Mouse (Mus musculus) adrenal gland, postnatal 14 days (tissue): ENCODE measurements around the gene Aloxe3. TPM values are rescaled to one million over a fixed set of nuclear protein-coding genes. Genes with fewer than 3 reads are reported as not detected.
"Not testable (repeated sequence)": the region's sequence is repeated elsewhere in the genome, so short reads cannot be mapped to it uniquely, and the experiment has no call there.

Experiments
- DNase-seq: peaks from one replicate; pipeline ENCODE4 v3.0.0; 2021; ENCODE audit warnings: mixed read lengths
- long read RNA-seq, 2 experiments: library from polyadenylated mRNA; stranded (forward); transcript quantifications; one replicate each; pipeline ENCODE4 v2.0.0; 2021
- total RNA-seq: library from RNA; stranded (reverse); gene quantifications from 2 replicates; pipeline ENCODE4 v1.2.3, GENCODE M21; 2021

Gene Aloxe3
- total RNA-seq, result 1.2 and 1.6 TPM in 2 replicates
- long read RNA-seq, experiment 1, partial matches to known transcripts, result 0 of 1 reads
- long read RNA-seq, experiment 1, other reads (novel, unspliced or antisense), result 1 of 1 reads
- long read RNA-seq, experiment 2, partial matches to known transcripts, result 0 of 2 reads
- long read RNA-seq, experiment 2, other reads (novel, unspliced or antisense), result 2 of 2 reads

DNA sequence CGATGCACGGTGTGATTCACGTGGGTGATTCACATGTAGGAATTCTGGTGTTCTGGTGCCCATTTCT is at the start of gene Aloxe3:
TSS of gene Aloxe3 (plus strand) at position 45 of the 67 bp plus-strand sequence.
- no peak for DNase-seq

DNA sequence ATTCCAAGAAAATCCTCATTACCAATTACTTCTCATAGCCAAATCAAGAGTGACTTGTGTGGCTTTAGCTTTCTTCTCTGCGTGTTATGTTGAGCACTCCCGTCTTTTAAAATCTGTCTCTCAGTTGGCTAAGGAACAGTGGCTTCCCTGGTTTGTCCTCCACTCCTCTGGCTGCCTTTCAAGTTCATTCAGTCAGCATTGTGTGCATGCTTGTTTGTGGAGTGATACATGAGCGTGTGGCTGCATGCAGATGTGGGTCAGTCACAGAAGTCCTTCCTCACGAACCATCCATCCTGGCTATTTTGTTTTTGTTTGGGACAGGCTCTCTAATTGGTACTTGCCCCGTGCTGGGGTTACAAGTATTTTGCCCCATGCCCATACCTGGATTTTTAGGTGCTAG is 49.1 kb upstream of the Aloxe3 start:
- DNase-seq, result peak; percentile 64

DNA sequence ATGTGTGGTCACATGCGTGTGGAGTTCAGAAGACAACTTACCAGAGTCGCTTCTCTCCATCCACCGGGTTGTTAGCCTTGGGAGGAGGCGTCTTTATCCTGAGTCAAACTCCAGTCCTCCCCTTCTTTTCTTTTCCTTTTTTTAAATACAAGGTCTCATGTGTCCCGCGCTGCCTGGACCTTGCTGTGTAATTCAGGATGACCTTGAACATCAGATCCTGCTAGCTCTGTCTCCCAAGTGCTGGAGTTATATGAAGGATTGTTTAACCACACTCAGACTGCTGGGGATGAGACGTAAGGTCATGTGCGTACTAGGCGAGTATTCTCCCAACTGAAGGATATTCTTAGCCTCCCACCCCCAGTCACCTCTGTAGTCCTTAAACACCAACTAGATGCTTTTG is 48.4 kb upstream of the Aloxe3 start:
- peak; percentile 54 for DNase-seq

DNA sequence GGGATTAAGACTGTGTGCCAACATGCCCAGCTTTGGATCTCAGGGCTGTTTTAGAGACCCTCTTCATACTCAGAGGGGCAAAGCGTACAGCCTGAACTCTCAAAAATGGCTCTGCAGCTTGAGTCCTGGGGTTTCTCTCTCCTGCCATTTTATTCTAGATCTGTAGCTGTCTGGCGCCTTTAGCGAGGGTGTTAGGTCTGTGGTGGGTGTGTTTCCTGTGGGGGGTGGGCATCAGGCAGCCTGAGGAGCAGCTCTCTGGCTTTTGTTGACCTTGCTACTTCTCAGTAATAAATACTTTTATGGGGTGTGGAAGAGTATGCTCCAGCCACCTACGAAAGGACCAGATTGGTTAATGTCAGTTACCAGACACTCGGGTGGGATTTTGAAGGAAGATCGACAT is 47.7 kb upstream of the Aloxe3 start:
- DNase-seq, result peak; percentile 2

DNA sequence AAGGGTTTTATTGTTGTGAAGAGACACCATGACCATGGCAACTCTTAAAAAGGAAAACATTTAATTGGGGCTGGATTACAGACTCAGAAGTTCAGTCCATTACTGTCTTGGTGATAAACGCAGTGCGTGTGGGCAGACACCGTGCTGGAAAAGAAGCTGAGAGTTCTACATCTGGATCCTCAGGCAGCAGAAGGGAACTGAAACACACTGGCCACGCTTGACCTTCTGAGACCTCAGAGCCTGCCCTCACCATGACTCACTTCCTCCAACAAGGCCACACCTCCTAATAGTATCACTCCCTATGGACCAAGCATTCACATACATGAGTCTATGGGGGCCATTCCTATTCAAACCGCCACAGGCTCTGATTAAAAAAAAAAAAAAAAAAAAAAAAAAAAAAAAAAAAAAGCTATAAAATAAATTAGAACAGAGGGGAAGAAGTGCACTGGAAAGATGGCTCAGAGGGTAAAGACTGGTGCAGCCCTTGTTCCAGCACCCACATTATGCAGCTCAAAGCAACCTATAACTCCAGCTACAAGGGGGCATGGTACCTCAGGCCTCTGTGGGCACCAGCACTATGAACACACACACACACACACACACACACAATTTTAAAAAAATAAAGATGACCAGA is 46.8 kb upstream of the Aloxe3 start:
- peak; percentile 45 for DNase-seq

DNA sequence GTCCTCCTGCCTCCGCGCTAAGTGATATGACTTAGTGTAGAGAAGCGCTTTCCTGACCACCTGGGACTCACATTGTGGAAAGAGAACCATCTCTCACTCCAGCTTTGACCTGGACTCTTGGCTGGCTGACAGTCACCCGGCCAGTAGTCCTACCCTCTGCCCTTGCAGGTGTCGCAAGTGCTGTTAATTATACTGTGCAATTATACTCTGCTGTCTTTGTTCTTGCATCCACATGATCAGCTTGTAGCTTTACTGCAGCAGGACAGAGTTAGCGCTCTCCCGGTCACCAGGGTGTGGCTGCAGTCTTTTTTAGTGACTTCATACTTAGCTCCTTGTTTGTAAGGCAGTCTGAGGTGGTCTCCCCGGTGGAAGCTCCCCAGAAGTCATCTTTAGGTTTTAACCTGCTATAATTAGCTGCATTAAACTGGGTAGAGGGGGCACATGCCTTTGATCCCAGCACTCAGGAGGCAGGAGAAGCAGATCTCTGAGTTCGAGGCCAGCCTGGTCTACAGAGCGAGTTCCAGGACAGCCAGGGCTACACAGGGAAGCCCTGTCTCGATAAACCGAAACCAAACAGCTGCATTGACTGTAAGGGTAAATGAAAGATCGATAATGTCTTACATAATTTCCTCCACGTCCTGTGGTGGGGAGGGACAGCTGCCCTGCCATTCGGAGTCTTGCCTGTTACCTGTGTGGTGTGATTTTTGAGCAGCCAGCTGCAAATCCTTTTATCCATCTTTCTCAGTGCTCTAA is 45.4 kb upstream of the Aloxe3 start:
- peak; percentile 3 for DNase-seq

DNA sequence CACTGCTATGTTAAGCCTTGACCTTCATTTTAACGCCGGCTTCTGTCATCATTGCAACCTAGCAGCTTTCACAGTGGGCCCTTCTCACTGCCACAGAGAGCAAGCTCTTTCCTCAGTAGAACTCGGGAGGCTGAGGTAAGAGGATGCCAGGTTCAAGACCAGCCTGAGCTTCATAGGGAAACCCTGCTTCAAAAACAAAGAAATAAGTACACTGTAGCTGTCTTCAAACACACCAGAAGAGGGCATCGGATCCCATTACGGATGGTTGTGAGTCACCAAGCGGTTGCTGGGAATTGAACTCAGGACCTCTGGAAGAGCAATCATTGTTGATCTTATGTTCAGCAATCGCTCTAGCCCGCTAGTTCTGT is 44.9 kb upstream of the Aloxe3 start:
- peak; percentile 15 for DNase-seq

DNA sequence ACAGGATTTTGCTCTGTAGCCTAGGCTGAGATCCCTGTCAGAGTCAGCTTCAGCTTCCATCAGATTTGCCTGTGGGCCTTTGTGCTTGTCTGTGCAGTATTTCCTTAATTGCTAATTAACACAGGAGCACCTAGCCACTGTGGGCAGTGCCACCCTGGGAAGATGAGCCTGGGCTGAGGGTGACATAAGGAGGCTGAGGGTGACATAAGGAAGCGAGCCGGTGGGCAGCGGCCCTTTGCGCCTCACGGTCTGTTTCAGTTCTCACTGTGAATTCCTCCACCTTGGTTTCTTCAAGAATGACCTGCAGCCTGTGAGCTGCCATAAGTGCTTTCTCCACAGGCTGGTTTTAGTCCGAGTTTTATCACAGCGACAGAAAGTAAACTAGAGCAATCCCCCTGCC is 44.1 kb upstream of the Aloxe3 start:
- peak; percentile 2 for DNase-seq

DNA sequence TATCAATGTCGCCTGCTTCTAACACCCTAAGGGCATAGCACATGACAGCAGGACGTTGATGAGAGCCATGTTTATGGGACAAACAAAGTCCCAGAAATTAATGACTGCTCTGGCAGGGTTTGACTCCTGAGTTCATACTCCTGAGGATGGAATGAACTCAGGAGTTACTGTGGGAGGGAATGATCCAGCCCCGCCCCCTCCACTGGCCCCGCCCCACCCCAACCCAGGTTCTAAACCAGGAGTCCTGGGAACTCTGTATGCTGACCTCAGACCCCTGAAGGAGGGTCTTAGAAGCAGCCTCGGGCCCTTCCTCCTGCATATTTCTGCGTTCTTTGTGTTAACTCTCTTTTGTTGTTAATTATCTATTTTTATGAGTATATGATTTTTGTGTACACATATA is 40.1 kb upstream of the Aloxe3 start:
- peak; percentile 2 for DNase-seq

DNA sequence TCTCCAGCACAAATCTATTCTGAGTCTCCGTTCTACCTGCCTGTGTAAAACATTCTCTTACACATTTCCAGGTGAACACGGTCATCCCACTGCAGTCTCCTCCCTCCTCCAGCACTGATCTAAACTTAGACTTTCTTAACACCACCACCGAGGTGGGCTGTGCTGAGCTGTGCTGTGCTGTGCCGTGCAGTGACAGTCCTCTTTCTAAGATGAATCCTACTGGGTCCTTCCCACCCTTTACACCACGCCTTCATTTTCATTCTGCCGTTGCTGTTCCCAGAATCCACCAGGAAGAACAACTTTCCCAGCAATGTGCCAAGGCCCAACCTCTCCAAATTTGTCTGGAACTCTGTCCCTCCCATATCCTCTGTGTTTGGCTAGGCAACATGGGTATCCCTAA is 39.3 kb upstream of the Aloxe3 start:
- peak; percentile 7 for DNase-seq

DNA sequence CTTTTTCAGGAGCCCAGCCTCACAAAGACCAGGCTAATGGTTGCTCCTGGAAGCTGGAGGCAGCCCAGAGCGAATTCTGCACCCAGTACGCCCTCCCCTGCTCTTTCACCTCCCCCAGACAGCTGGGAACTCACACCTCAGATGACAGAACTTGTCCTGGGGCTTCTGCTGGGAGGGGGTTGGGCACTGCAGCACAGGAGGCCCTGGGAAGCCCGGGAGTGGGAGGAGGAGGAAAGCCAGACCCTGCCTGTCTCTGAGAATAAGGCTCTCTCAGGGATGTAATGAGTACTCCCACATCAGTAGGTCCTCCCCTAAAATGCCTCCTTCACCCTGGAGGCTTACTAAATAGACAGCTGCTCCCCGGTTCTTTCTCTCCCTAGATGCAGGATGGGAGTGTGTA is 38.6 kb upstream of the Aloxe3 start:
- peak; percentile 49 for DNase-seq

DNA sequence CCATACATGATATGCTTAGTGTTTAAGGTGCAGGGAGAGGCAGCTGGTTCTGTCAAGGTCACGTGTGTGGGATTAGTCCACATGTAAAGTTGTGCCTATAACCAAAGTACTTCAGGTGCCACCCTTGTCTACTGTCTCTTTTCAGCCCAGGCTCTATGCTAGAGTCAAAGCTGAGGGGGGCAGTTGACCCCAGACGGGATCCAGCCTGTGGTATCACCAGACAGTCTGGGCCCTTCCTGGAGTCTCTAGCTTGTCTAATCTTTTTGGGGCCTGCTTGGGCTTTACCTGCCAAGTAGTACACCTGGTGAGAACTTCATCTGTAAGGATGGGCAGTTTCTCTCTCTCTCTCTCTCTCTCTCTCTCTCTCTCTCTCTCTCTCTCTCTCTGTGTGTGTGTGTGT is 38.1 kb upstream of the Aloxe3 start:
- peak; percentile 2 for DNase-seq

DNA sequence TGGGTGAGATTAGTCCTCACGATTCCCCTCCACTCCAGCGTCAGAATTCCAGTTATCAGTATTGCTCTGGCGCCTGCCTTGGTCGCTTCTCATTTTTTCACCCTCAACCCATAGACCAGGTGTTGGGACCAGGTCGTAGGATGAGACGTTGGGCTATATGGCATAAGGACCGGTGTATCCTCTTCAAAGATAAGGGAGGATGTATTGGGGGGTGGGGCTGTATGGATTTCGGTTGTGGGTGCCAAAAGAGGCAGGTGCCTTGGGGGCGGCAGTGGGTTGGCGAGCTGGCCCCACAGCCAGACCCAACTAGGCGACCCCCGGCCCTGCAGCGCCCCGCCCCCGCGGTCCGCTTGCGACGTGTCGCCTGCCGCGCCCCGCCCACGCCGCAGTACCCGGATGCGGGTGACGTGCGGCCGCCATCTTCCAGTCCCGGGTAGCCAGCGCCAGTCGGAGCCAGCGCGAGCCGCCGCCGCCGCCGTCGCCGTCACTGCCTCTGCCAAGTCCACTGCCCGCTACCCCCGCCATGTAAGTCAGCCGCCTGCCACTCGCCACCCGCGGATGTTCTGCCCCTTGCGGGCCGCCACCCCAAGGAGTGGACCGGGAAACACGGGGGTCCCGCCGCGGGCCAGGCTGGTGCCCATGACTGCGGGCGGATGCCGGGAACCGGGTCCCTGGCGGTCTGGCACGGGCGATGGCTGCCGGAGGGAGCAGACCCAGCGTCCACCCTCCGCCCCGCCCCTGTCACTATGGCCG is 37.4 kb upstream of the Aloxe3 start, which contains the start of gene Vamp2:
TSS of gene Vamp2 (plus strand) at position 388 of the 753 bp plus-strand sequence.
- peak; percentile 95 for DNase-seq

DNA sequence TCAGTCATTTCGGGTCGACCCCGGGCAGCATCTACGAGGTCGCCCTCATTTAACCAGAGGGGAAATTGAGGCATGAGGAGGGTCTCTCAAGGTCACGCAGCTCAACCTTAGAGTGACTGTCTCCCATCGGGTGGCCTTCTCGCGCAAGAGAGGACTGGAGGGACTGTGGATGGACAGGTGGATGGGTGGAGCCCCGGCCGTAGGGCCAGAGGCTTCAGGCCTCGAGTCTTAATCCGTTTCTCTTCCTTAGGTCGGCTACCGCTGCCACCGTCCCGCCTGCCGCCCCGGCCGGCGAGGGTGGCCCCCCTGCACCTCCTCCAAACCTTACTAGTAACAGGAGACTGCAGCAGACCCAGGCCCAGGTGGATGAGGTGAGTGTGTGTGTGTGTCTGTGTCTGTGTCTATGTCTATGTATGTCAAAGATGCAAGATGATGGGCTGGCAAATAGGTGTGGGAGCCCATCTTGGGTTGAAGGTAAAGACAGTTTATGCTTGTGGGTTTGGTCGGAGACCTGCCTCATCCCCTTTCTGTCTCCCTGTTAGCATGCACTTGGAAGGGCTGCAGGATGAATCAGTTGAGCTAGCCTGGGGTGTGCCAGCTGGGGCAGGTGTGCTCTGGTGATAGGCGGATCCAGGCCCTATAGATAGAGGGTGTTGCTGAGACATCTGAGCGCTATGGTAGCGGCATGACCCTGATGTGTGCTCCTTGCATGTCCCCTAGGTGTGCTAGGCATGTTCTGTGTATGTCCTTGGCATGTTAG is 36.7 kb upstream of the Aloxe3 start:
- peak; percentile 16 for DNase-seq

DNA sequence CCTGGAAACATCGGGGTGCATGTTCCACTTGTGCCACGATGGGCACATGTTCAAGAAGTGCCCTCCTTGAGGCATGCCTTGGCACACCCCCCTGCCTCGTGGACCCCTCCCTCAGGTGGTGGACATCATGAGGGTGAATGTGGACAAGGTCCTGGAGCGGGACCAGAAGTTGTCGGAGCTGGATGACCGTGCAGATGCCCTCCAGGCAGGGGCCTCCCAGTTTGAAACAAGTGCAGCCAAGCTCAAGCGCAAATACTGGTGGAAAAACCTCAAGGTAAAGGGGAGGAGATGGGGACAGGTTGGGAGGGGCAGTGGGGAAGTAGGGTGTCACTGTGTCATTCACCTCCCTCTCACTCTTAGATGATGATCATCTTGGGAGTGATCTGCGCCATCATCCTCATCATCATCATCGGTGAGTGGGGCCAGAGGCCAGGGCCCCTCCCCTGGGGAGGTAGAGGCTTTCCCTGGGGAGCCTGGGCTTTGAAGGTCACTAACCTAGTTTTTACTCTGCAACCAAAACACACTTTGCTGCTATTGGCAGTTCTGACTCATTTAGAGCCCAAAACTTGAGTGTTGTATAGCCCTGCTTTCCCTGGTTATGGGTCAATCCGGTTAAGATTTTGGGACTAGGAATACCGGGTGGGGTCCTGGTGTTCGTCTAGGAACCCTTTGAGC is 35.9 kb upstream of the Aloxe3 start:
- peak; percentile 70 for DNase-seq

DNA sequence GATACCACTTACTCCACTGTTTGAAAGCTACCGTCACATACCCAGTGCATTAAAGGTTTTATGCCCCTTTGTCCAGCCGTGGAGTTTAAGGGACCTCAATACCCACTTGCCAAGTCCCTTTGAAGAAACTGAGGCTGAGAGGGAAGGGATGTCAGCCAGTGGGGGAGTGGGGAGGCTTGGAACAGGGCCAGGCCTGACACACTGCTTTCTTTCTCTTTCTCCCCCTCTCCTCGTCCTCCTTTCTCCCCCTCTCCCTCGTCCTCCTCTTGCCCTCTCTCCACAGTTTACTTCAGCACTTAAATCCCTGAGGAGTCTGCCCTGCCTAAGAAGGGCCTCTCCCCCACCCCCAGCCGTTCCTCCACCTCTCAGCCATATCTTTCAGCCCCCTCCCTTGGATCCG is 35.3 kb upstream of the Aloxe3 start:
- peak; percentile 2 for DNase-seq

DNA sequence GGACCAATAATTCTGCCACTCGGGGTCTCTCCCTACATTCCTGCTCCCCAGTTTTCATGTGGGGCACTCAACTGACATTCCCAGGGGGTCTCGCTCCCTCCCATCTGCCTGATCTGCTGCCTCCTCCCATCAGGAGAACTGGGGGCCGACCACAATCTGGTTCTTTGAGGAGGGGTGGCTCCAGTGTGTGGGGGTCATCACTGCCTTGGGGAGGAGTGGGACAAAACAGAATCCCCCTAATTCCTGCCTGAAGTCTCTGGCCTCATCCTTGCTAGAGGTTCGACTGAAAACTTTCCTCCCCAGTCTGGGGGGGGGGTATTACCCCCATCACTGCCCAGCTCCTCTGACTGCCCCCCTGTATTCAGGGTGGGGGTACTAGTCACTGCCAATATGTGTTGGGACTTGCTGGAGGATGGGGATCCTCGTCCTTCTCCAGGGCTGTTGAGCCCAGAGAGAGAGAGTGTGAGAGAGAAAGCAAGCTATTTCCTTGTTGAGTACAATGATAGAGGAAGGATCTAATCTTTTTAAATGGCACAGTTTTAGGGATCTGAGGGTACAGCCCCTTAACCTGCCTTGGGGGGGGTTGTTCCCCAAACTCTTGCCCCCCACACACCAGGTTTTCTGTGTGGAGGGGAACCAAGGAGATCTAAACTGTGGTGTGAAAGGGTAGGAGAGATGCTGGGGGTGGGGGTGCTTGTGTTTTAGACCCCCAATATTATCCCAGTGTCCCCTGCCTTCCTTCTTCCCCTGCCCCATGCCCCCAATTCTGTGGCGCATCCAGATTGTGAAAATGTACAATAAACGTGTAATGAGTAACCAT is 33.9 kb upstream of the Aloxe3 start:
- DNase-seq, result no peak

DNA sequence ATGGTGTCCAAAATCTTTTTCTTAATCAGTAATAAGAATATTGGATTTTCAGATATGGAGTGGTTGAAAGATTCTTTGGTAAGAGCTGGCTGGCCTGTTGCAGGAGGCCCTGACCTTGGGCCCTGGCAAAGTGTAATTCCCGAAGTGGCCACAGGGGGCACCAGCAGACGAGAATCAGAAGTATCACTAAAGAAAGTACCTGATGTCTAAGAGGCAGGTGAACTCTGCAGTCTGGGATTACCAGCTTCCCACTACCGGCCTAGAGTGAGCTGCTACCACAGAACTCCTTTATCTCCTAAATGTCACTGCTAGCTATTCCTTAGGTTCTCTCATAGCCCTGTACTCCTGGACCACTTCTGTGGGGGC is 33.3 kb upstream of the Aloxe3 start:
- peak; percentile 92 for DNase-seq

DNA sequence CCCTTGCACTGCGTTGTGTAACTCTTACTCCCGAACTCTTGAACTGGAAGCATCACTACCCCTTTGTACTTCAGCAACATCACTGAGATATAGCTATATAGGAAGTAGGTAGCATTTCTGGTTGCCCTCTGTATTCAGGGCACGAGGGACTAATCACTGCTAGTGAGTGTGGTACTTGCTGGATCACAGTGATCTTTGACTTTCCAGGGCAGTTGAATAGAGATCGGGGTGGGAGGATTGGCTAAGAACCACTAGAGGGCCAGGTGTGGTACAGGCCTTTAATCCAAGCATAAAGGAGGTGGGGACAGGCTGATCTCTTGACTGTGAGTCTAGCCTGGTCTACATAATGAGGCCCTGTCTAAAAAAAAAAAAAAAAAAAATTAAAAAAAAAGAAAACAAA is 32.8 kb upstream of the Aloxe3 start:
- DNase-seq, result peak; percentile 27

DNA sequence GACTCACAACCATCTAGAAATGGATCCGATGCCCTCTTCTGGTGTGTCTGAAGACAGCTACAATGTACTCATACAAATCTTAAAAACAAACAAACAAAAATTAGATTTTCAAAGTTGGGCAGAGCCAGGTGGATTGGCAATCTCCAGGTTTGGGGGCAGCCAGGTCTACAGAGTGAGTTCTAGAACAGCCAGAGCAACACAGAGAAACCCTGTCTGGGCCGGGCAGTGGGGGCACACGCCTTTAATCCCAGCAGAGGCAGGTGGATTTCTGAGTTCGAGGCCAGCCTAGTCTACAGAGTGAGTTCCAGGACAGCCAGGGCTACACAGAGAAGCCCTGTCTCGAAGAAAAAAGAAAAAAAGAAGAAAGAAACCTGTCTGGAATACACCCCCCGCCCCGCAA is 31.8 kb upstream of the Aloxe3 start:
- not testable (repeated sequence) for DNase-seq

DNA sequence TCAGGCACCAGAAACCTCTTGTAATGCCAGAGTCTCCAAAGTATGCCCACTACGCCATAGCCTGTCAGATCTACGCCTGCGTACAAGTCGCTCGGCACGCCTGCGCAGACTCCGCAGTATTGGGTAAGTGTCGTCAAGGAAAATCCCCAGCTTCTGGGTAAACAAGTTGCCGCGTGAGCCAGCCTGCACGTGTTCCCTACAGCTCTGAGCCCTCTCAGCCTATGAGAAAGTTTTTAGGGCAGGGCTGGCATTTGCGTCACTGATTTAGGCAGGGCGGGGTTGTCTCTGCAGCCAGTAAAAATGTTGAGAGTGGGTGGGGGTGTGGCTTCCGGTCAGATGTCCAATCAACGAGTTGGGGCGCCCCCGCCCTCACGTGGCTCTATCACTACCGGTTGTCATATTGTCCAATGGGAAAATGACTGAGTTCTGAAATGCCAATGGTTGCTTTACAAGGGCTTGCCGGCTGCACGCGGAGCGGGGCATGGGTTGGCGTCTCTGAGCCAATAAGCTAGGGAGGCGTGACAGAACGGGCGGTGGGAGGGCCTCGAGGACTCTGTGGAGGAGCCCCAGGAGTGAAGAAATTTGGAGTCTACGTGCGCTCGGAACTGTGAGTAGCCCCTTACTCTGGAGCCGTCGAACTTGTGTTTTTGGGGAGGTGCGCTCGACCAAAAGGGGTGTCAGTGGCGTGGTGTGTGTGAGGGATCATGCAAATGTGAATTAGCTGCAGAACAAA is 30.8 kb upstream of the Aloxe3 start, which contains the start of gene Per1:
TSS of gene Per1 (plus strand) at position 521 of the 733 bp plus-strand sequence.
- peak; percentile 98 for DNase-seq
